Mouse (Mus musculus): Measurements from ENCODE around the gene Aldh9a1.

- TF ChIP-seq POLR2A (IDR thresholded peaks at IDR 0.05; ENCODE audit: insufficient read length, low read depth) (no peak), MYOD1 (IDR thresholded peaks at IDR 0.05; ENCODE audit: control insufficient read depth in 1 of 3, insufficient read length in 2 of 3, low read depth in 2 of 3) (no peak), CEBPB (IDR thresholded peaks at IDR 0.05; ENCODE audit: insufficient read depth, poor library complexity, severe bottlenecking) (no peak), TCF12 (IDR thresholded peaks at IDR 0.05; ENCODE audit: insufficient read depth, poor library complexity, severe bottlenecking) (no peak), MAX (IDR thresholded peaks at IDR 0.05; ENCODE audit: low read depth) (no peak), MYOG (IDR thresholded peaks at IDR 0.05; ENCODE audit: control insufficient read depth in 1 of 3, insufficient read depth in 1 of 3, insufficient read length in 2 of 3, low read depth in 2 of 3) (no peak), USF1 (IDR thresholded peaks at IDR 0.05; ENCODE audit: low read depth) (no peak), REST (IDR thresholded peaks at IDR 0.05; ENCODE audit: insufficient read depth, insufficient read length) (no peak), POLR2AphosphoS2 (IDR thresholded peaks at IDR 0.05; ENCODE audit: insufficient read length, low read depth) (no peak), E2F4 (IDR thresholded peaks at IDR 0.05; ENCODE audit: insufficient read depth) (no peak), SRF (IDR thresholded peaks at IDR 0.05; ENCODE audit: control insufficient read depth, insufficient read length, low read depth) (no peak), TCF3 (IDR thresholded peaks at IDR 0.05; ENCODE audit: insufficient read length, low read depth) (no peak)
Measured at GRCm38 (mm10) chr1:167357387-167357786, 7.6 kb downstream of the Aldh9a1 start.
